Mouse (Mus musculus) left cerebral cortex, adult 8-10 months (tissue): ENCODE measurements around the gene Gm266. TPM values are rescaled to one million over a fixed set of nuclear protein-coding genes. Genes with fewer than 3 reads are reported as not detected.
A peak's percentile ranks its signal among the peaks of the same experiment; 100 is the strongest.

Experiments
- DNase-seq, 2 experiments: peaks; one replicate each; pipeline ENCODE4 v3.0.0; 2022; ENCODE audit warnings: low spot score in 2 of 2
- total RNA-seq, 4 experiments: library from RNA; stranded (reverse); gene quantifications; 2 replicates each; pipeline ENCODE4 v1.2.4; 2022

The Gm266 gene
- total RNA-seq, 4 experiments from 2014 or later = 3.0 to 5.1 (median 3.8) TPM

GRCm38 (mm10) chr12:111503571-111503970, 17.9 kb upstream of the Gm266 start:
- no peak for DNase-seq

GRCm38 (mm10) chr12:111503063-111503567, 17.5 kb upstream of the Gm266 start:
- no peak for DNase-seq

GRCm38 (mm10) chr12:111500725-111501124, 15.1 kb upstream of the Gm266 start:
- no peak for DNase-seq

GRCm38 (mm10) chr12:111499617-111500016, 14.0 kb upstream of the Gm266 start:
- no peak for DNase-seq

GRCm38 (mm10) chr12:111497076-111497475, 11.5 kb upstream of the Gm266 start:
- DNase-seq = no peak

- no peak for DNase-seq
These were observed 9.3 kb upstream of the Gm266 start for GRCm38 (mm10) chr12:111494931-111495330.

GRCm38 (mm10) chr12:111489261-111489865, 3.7 kb upstream of the Gm266 start:
- no peak for DNase-seq

GRCm38 (mm10) chr12:111486455-111486854, 832 bp upstream of the Gm266 start:
- no peak for DNase-seq

- DNase-seq = no peak
These were observed 474 bp downstream of the Gm266 start for GRCm38 (mm10) chr12:111485046-111485651.

GRCm38 (mm10) chr12:111479917-111480316, 5.7 kb downstream of the Gm266 start:
- DNase-seq = no peak

- DNase-seq = no peak
These were observed 6.7 kb downstream of the Gm266 start for GRCm38 (mm10) chr12:111478924-111479323.

GRCm38 (mm10) chr12:111474893-111475643, 10.6 kb downstream of the Gm266 start:
- peak in 1 of 2 experiments; percentile 25 for DNase-seq

- no peak for DNase-seq
These were observed 11.2 kb downstream of the Gm266 start for GRCm38 (mm10) chr12:111474384-111474783.

GRCm38 (mm10) chr12:111472886-111473285, 12.7 kb downstream of the Gm266 start:
- no peak for DNase-seq

GRCm38 (mm10) chr12:111471721-111472120, 13.9 kb downstream of the Gm266 start:
- no peak for DNase-seq

- no peak for DNase-seq
These were observed 14.5 kb downstream of the Gm266 start for GRCm38 (mm10) chr12:111471119-111471518.

- DNase-seq = no peak
These were observed 16.1 kb downstream of the Gm266 start for GRCm38 (mm10) chr12:111469507-111469906.

GRCm38 (mm10) chr12:111468206-111468605, 17.4 kb downstream of the Gm266 start:
- DNase-seq = no peak

GRCm38 (mm10) chr12:111466369-111466768, 19.3 kb downstream of the Gm266 start:
- no peak for DNase-seq

- no peak for DNase-seq
These were observed 22.1 kb downstream of the Gm266 start for GRCm38 (mm10) chr12:111463570-111463969.

GRCm38 (mm10) chr12:111457742-111458141, 27.9 kb downstream of the Gm266 start:
- DNase-seq = no peak

GRCm38 (mm10) chr12:111455860-111456259, 29.8 kb downstream of the Gm266 start:
- no peak for DNase-seq
